Mouse (Mus musculus) liver, adult 2 months (tissue): ENCODE measurements around the gene Vps37c.

Experiments
- CTCF ChIP-seq: fragments of 200-500 bp; IDR thresholded peaks from 2 replicates; pipeline ENCODE4 v1.5.1; 2011; ENCODE audit warnings: low read depth, low read length, control low read depth
- POLR2A ChIP-seq: fragments of 200-500 bp; IDR thresholded peaks from 2 replicates; pipeline ENCODE4 v1.6.1; 2011; ENCODE audit warnings: low read length, control low read depth; ENCODE audit not compliant: insufficient read depth; ENCODE audit errors: extremely low read depth

- TF ChIP-seq CTCF: no peak
- no peak for TF ChIP-seq POLR2A
Observed at GRCm38 (mm10) chr19:10759983-10760831, 71.7 kb downstream of the Vps37c start.
